9 mouse cellular contexts compared by ENCODE assay signal in genomic region chr15:95725866-95726265, GRCm38 (mm10).
DNase-seq lines count a peak whose midpoint lies in the region; ATAC-seq lines count a peak whose summit lies in the region.
"Had no signal": no experiment of that assay in that cellular context is flagged by ENCODE, and none has a peak within 500 bp of the region (broad histone marks: within the 10 kb centered on the region; RNA-seq: fewer than 3 reads in every experiment).

No protein-coding gene starts in this region.

- H3K4me1 ChIP-seq in heart, embryonic 12.5 days (replicated peaks): no peaks in the 10 kb centered on the region
- H3K4me1 ChIP-seq in lung, embryonic 16.5 days (replicated peaks; ENCODE audit: control insufficient read depth, insufficient read depth, low read length): no peaks in the 10 kb centered on the region

- peak; percentile 78 for DNase-seq in CD4-positive, CD25-positive, alpha-beta regulatory T cell, adult 2 months (ENCODE audit: low read depth, low spot score)
- peak; percentile 84 for DNase-seq in ZHBTc4 (ENCODE audit: low read depth, low spot score)
- DNase-seq in embryo, embryonic 10 days (ENCODE audit: low spot score): peak; percentile 75
- DNase-seq in large intestine, adult 2 months (ENCODE audit: low read depth, low spot score): peak; percentile 33
- peak; percentile 17 for DNase-seq in skeletal muscle tissue, adult 2 months (ENCODE audit: low read depth, low spot score)

- H3K4me2 ChIP-seq in heart, embryonic 12.5 days: no peak overlapping the region
- H3K4me2 ChIP-seq in lung, embryonic 16.5 days (ENCODE audit: low read depth, low read length): no peak overlapping the region

- no peak overlapping the region for H3K27ac ChIP-seq in heart, embryonic 12.5 days (ENCODE audit: poor library complexity, severe bottlenecking)
- no peak overlapping the region for H3K27ac ChIP-seq in lung, embryonic 16.5 days (ENCODE audit: low read length)
- H3K27ac ChIP-seq: macrophage had no signal

- WGBS in heart, embryonic 12.5 days: 38% methylated on average over 11 of the region's 11 CpGs
- 19% methylated on average over 11 of the region's 11 CpGs for WGBS in large intestine, adult 2 months
- WGBS in lung, embryonic 16.5 days: 24% methylated on average over 11 of the region's 11 CpGs

- ATAC-seq in heart, embryonic 12.5 days (ENCODE audit: insufficient number of reproducible peaks, low FRiP score): 0 out of 2 replicates have a peak, but pooled peaks have one; percentile 22
- ATAC-seq in lung, embryonic 16.5 days (ENCODE audit: low read depth): peak; percentile 64
- ATAC-seq in erythroid progenitor cell, adult 5-6 weeks (replicated peaks; ENCODE audit: low FRiP score, poor library complexity, severe bottlenecking): no peak

- no peaks in the 10 kb centered on the region for H3K36me3 ChIP-seq in heart, embryonic 12.5 days
- no peaks in the 10 kb centered on the region for H3K36me3 ChIP-seq in lung, embryonic 16.5 days (ENCODE audit: control insufficient read depth, insufficient read depth, low read length)

- H3K4me3 ChIP-seq in heart, embryonic 12.5 days: no peak overlapping the region
- no peak overlapping the region for H3K4me3 ChIP-seq in lung, embryonic 16.5 days (ENCODE audit: low read length)

- H3K9ac ChIP-seq in heart, embryonic 12.5 days: no peak overlapping the region
- H3K9ac ChIP-seq in lung, embryonic 16.5 days (ENCODE audit: low read length): no peak overlapping the region

- peaks cover 6% of the 10 kb centered on the region; the same call in 1 of the 2 replicates for H3K9me3 ChIP-seq in heart, embryonic 12.5 days (replicated peaks)
- no peaks in the 10 kb centered on the region for H3K9me3 ChIP-seq in lung, embryonic 16.5 days (ENCODE audit: control insufficient read depth, low read length)

- H3K27me3 ChIP-seq in heart, embryonic 12.5 days (replicated peaks): no peaks in the 10 kb centered on the region
- H3K27me3 ChIP-seq in lung, embryonic 16.5 days (ENCODE audit: control insufficient read depth, insufficient read depth, low read depth, low read length): no peaks in the 10 kb centered on the region

Comparison
In these comparisons a context has a peak if more than half of its experiments do, and no peak if none do; other contexts are left out.
1. DNase-seq: peak in every context shown above with its lines; median percentile 84 in ZHBTc4; 78 in CD4-positive, CD25-positive, alpha-beta regulatory T cell, adult 2 months; 75 in embryo, embryonic 10 days; 33 in large intestine, adult 2 months; 17 in skeletal muscle tissue, adult 2 months.